Mouse (Mus musculus) MN1 (cell line): Measurements from ENCODE around the gene Vgll3.

Experiments
- DNase-seq: peaks from one replicate; pipeline ENCODE4 v3.0.0-alpha.2; 2016; ENCODE audit warnings: low spot score

Vgll3 gene

GRCm38 (mm10) chr16:65814918-65815881 is at the start of gene Vgll3:
Gene Vgll3, plus strand, starts transcription at chr16:65815257.
- DNase-seq, result no peak

GRCm38 (mm10) chr16:65765976-65766375 is 49.1 kb upstream of the Vgll3 start:
- DNase-seq, result no peak

- DNase-seq, result no peak
Observed at GRCm38 (mm10) chr16:65785959-65786358, 29.1 kb upstream of the Vgll3 start.

- DNase-seq, result no peak
Observed at GRCm38 (mm10) chr16:65816059-65816458, 1.0 kb downstream of the Vgll3 start.

- DNase-seq, result no peak
Observed at GRCm38 (mm10) chr16:65818779-65819178, 3.7 kb downstream of the Vgll3 start.

- no peak for DNase-seq
Observed at GRCm38 (mm10) chr16:65820803-65821202, 5.7 kb downstream of the Vgll3 start.

GRCm38 (mm10) chr16:65823721-65824120 is 8.7 kb downstream of the Vgll3 start:
- no peak for DNase-seq

- DNase-seq, result no peak
Observed at GRCm38 (mm10) chr16:65828141-65828565, 13.1 kb downstream of the Vgll3 start.

GRCm38 (mm10) chr16:65829096-65829495 is 14.0 kb downstream of the Vgll3 start:
- no peak for DNase-seq

- DNase-seq, result no peak
Observed at GRCm38 (mm10) chr16:65834721-65835120, 19.7 kb downstream of the Vgll3 start.

GRCm38 (mm10) chr16:65850126-65850525 is 35.1 kb downstream of the Vgll3 start:
- no peak for DNase-seq

- no peak for DNase-seq
Observed at GRCm38 (mm10) chr16:65864471-65864870, 49.4 kb downstream of the Vgll3 start.

- no peak for DNase-seq
Observed at GRCm38 (mm10) chr16:65867927-65868326, 52.9 kb downstream of the Vgll3 start.

GRCm38 (mm10) chr16:65868933-65869332 is 53.9 kb downstream of the Vgll3 start:
- DNase-seq, result no peak

GRCm38 (mm10) chr16:65888940-65889339 is 73.9 kb downstream of the Vgll3 start:
- no peak for DNase-seq
